Mouse (Mus musculus) embryonic fibroblast, embryonic 13.5 days (primary cell): ENCODE measurements at regions not wholly inside any gene's neighbourhood (a gene's known extent, or its start where the extent isn't known, plus 50 kb on each side); places are given as distances from the start of the nearest gene placed in this dataset.

Experiments used
- CTCF ChIP-seq: IDR thresholded peaks from 2 replicates; pipeline ENCODE4 v1.5.1; 2011; ENCODE audit warnings: mild to moderate bottlenecking, control low read depth, low read length, moderate library complexity, borderline replicate concordance; ENCODE audit not compliant: insufficient read depth
- POLR2A ChIP-seq: IDR thresholded peaks from 2 replicates; pipeline ENCODE4 v1.6.1; 2011; ENCODE audit warnings: low read depth, mild to moderate bottlenecking, control low read depth, low read length, moderate library complexity

DNA sequence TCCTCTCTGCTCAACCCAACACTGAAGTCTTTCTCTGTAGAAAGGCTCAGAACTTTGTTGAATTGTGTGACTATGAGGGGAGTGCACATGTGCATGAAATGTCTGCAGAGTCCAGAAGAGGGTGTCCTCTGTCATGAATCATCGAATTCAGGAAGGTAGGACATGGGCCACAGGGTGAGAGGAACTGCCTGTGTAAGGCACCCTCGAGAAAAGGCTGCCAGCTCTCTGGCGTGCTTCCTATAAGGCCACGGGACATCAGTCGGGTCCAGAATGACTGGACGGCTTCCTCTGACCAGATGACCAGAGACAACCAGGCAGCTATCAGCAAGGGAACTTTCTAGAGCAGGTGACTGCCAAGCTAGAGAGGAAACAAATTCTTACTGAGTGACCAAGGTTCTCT is 91.1 kb upstream of the Zdhhc25 start:
- TF ChIP-seq POLR2A: no peak
- no peak for TF ChIP-seq CTCF
